Mouse (Mus musculus) B cell, adult (primary cell): ENCODE data around the gene Hist1h3c. TPM values are rescaled to one million over a fixed set of nuclear protein-coding genes. Genes with fewer than 3 reads are reported as not detected.

Source experiments
- total RNA-seq: library from RNA; stranded (reverse); gene quantifications from 4 replicates; pipeline ENCODE4 v1.2.4, GENCODE M21; 2023; ENCODE audit not compliant: inconsistent age

The Hist1h3c gene
- total RNA-seq, 1 experiment from 2014 or later: 12.3 TPM

Other genes starting within 250 kb of the Hist1h3c start
- 380 to 493 TPM (median 419 TPM) in 4 replicates for gene Hist1h4h, start 214.6 kb downstream of the Hist1h3c start, total RNA-seq
- gene Hist1h2af, start 211.7 kb downstream of the Hist1h3c start, total RNA-seq: 18.4 to 42.2 TPM (median 32.0 TPM) in 4 replicates
- 5.1 to 15.0 TPM (median 8.0 TPM) in 4 replicates for gene Hist1h3g, start 210.2 kb downstream of the Hist1h3c start, total RNA-seq
- 11.3 to 16.6 TPM (median 13.7 TPM) in 4 replicates for gene Hist1h2bh, start 202.2 kb downstream of the Hist1h3c start, total RNA-seq
- gene Hist1h3f, start 201.6 kb downstream of the Hist1h3c start, total RNA-seq: 123 to 144 TPM (median 124 TPM) in 4 replicates
- 90.4 to 98.1 TPM (median 92.8 TPM) in 4 replicates for gene Hist1h4f, start 194.0 kb downstream of the Hist1h3c start, total RNA-seq
- gene Hist1h1d, start 192.3 kb downstream of the Hist1h3c start, total RNA-seq: 25.4 to 29.9 TPM (median 27.1 TPM) in 4 replicates
- gene Hist1h3e, start 183.2 kb downstream of the Hist1h3c start, total RNA-seq: 304 to 393 TPM (median 327 TPM) in 4 replicates
- 14.4 to 36.0 TPM (median 25.7 TPM) in 4 replicates for gene Hist1h2ae, start 174.4 kb downstream of the Hist1h3c start, total RNA-seq
- gene Hist1h2bg, start 174.2 kb downstream of the Hist1h3c start, total RNA-seq: 482 to 521 TPM (median 495 TPM) in 4 replicates
- gene Hist1h2bf, start 171.4 kb downstream of the Hist1h3c start, total RNA-seq: 216 to 268 TPM (median 252 TPM) in 4 replicates
- gene Hist1h2ad, start 171.2 kb downstream of the Hist1h3c start, total RNA-seq: 41.9 to 71.0 TPM (median 49.4 TPM) in 4 replicates
- 32.2 to 49.8 TPM (median 35.5 TPM) in 4 replicates for gene Hist1h3d, start 169.8 kb downstream of the Hist1h3c start, total RNA-seq
- 154 to 204 TPM (median 177 TPM) in 4 replicates for gene Hist1h4d, start 164.0 kb downstream of the Hist1h3c start, total RNA-seq
- 30.3 to 38.2 TPM (median 33.1 TPM) in 4 replicates for gene Hist1h2be, start 124.5 kb downstream of the Hist1h3c start, total RNA-seq
- gene Hist1h1e, start 123.0 kb downstream of the Hist1h3c start, total RNA-seq: 319 to 416 TPM (median 354 TPM) in 4 replicates
- 10.0 to 14.4 TPM (median 11.1 TPM) in 4 replicates for gene Hist1h2ac, start 61.7 kb downstream of the Hist1h3c start, total RNA-seq
- gene Hist1h2bc, start 61.4 kb downstream of the Hist1h3c start, total RNA-seq: 19.7 to 31.0 TPM (median 21.7 TPM) in 4 replicates
- gene Hist1h1t, start 49.8 kb downstream of the Hist1h3c start, total RNA-seq: 0.77 to 1.4 TPM (median 1.1 TPM) in 3 of 4 replicates, not detected in the other
- 186 to 254 TPM (median 213 TPM) in 4 replicates for gene Hist1h4c, start 47.1 kb downstream of the Hist1h3c start, total RNA-seq
- 0.69 to 2.2 TPM (median 1.4 TPM) in 4 replicates for gene Hfe, start 34.7 kb downstream of the Hist1h3c start, total RNA-seq
- gene Hist1h1c, start 6.8 kb downstream of the Hist1h3c start, total RNA-seq: 908 to 1,217 TPM (median 961 TPM) in 4 replicates
- 71.4 to 93.9 TPM (median 80.8 TPM) in 4 replicates for gene Hist1h2bb, start 1.1 kb upstream of the Hist1h3c start, total RNA-seq
- gene Hist1h2ab, start 5.5 kb upstream of the Hist1h3c start, total RNA-seq: 70.2 to 102 TPM (median 85.3 TPM) in 4 replicates
- gene Hist1h3b, start 6.7 kb upstream of the Hist1h3c start, total RNA-seq: 58.2 to 88.1 TPM (median 67.4 TPM) in 4 replicates
- gene Hist1h4b, start 11.4 kb upstream of the Hist1h3c start, total RNA-seq: 102 to 129 TPM (median 105 TPM) in 4 replicates
- 166 to 182 TPM (median 176 TPM) in 4 replicates for gene Hist1h4a, start 15.6 kb upstream of the Hist1h3c start, total RNA-seq
- 384 to 431 TPM (median 397 TPM) in 4 replicates for gene Hist1h3a, start 16.8 kb upstream of the Hist1h3c start, total RNA-seq
- 34.9 to 57.5 TPM (median 37.6 TPM) in 4 replicates for gene Hist1h1a, start 18.1 kb upstream of the Hist1h3c start, total RNA-seq
- gene Trim38, start 24.3 kb upstream of the Hist1h3c start, total RNA-seq: not detected in 4 replicates
- not detected in 4 replicates for gene Slc17a2, start 61.4 kb upstream of the Hist1h3c start, total RNA-seq
- gene Slc17a3, start 93.8 kb upstream of the Hist1h3c start, total RNA-seq: not detected in 4 replicates
- not detected in 4 replicates for gene Slc17a1, start 122.1 kb upstream of the Hist1h3c start, total RNA-seq
- gene Slc17a4, start 169.4 kb upstream of the Hist1h3c start, total RNA-seq: not detected in 4 replicates
- gene Hist1h2ba, start 188.6 kb upstream of the Hist1h3c start, total RNA-seq: not detected in 4 replicates
- not detected in 4 replicates for gene Hist1h2aa, start 188.9 kb upstream of the Hist1h3c start, total RNA-seq
- not detected in 4 replicates for gene Scgn, start 245.6 kb upstream of the Hist1h3c start, total RNA-seq